Mouse (Mus musculus) hindbrain, embryonic 15.5 days (tissue): ENCODE measurements at regions not wholly inside any gene's neighbourhood (a gene's known extent, or its start where the extent isn't known, plus 50 kb on each side); places are given as distances from the start of the nearest gene placed in this dataset.

Experiments
- ATAC-seq: fragments of 200-750 bp; cut with Nextera tagmentation; 2 replicates; pipeline ENCODE4 v1.8.0; 2017; ENCODE audit warnings: low read depth, moderate number of reproducible peaks, moderate TSS enrichment; ENCODE audit not compliant: low FRiP score
- H3K27ac ChIP-seq: fragments of 300-500 bp; sonication (generic); replicated peaks from 2 replicates; pipeline ENCODE4 v1.5.1; 2015; ENCODE audit warnings: mild to moderate bottlenecking, inconsistent platforms
- H3K27me3 ChIP-seq: fragments of 300-500 bp; sonication (generic); 2 replicates; pipeline ENCODE4 v1.6.1; 2015; ENCODE audit warnings: control low read depth, inconsistent platforms
- H3K36me3 ChIP-seq: fragments of 300-500 bp; sonication (generic); 2 replicates; pipeline ENCODE4 v1.6.1; 2015; ENCODE audit warnings: control low read depth, inconsistent platforms
- H3K4me1 ChIP-seq: fragments of 300-500 bp; sonication (generic); replicated peaks from 2 replicates; pipeline ENCODE4 v1.6.1; 2015; ENCODE audit warnings: control low read depth, inconsistent platforms
- H3K4me2 ChIP-seq: fragments of 300-500 bp; sonication (generic); 2 replicates; pipeline ENCODE4 v1.6.1; 2015; ENCODE audit warnings: moderate library complexity, mild to moderate bottlenecking, inconsistent platforms
- H3K4me3 ChIP-seq: fragments of 300-500 bp; sonication (generic); 2 replicates; pipeline ENCODE4 v1.5.1; 2015; ENCODE audit warnings: mild to moderate bottlenecking, inconsistent platforms
- H3K9ac ChIP-seq: fragments of 300-500 bp; sonication (generic); 2 replicates; pipeline ENCODE4 v1.6.1; 2015; ENCODE audit warnings: inconsistent platforms
- H3K9me3 ChIP-seq: fragments of 300-500 bp; sonication (generic); 2 replicates; pipeline ENCODE4 v1.6.1; 2016; ENCODE audit warnings: control low read depth, inconsistent platforms
- WGBS: fragments of 180-500 bp; shearing (Covaris S2); methylation state at CpG from one replicate; pipeline ENCODE4 v1.1.7; 2015; 5-methylcytosine and 5-hydroxymethylcytosine counted together

GRCm38 (mm10) chr4:12506851-12507551, 335.2 kb upstream of the Fam92a start:
- H3K9ac ChIP-seq = no peak overlapping the region

DNA sequence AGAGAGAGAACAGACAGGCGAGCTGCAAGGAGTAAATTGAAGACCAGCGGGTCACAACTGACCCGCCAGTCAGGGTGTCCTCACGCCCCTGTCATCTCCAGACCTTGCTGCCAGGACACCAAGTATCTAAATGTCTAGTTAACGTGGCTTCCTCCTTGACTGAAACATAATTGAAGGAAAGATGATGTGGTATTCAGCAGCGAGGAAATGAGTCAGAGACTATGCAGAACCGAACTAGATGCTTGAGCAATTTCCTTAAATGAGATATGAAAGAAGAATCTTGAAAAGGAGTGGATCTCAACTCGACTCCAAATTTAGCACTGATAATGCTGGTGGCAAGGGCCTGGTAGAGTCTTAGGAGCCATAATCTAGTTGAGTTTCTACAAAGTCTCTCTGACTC, 329.3 kb upstream of the Fam92a start:
- ATAC-seq = no peak
- Histone ChIP-seq H3K9ac (no peak overlapping the region), H3K4me2 (no peak overlapping the region), H3K27me3 (no peaks in the 10 kb centered on the region), H3K27ac (no peak overlapping the region), H3K4me1 (peaks cover 4% of the 10 kb centered on the region; the same call in 1 of the 2 replicates), H3K9me3 (no peaks in the 10 kb centered on the region), H3K4me3 (no peak overlapping the region), H3K36me3 (no peaks in the 10 kb centered on the region)
- 86% methylated on average over 8 of the region's 8 CpGs for WGBS

More at GRCm38 (mm10) chr4:12506851-12507551, 335.2 kb upstream of the Fam92a start:
- Histone ChIP-seq H3K4me1 (peaks cover 22% of the 10 kb centered on the region), H3K4me3 (no peak overlapping the region), H3K27ac (peak overlapping the region; percentile 64), H3K9me3 (no peaks in the 10 kb centered on the region), H3K36me3 (no peaks in the 10 kb centered on the region), H3K27me3 (no peaks in the 10 kb centered on the region), H3K4me2 (peak overlapping the region; percentile 22)
- ATAC-seq = peak; percentile 88
- 20% methylated on average over 8 of the region's 8 CpGs for WGBS

DNA sequence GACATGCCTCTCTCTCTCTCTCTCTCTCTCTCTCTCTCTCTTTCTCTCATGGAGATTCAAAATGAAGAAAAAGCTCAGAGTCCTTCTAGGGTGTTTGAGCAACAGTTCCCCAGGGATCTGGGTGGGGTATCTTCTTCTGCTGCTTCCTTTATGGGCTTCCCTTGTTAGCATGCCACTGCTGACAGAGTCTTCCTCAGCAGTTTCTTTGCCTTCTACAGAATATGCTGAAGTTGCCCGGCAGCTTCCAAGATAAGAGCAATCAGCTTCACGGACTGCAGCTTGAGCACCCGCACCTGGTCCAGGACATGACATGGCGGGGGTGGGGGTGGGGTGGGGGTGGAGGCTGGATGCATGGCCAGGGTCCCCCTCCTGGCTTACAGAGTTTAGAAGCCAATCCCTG, 326.6 kb upstream of the Fam92a start:
- no peaks in the 10 kb centered on the region for H3K4me1 ChIP-seq
- 91% methylated on average over 4 of the region's 4 CpGs for WGBS
- H3K4me3 ChIP-seq = no peak overlapping the region
- no peaks in the 10 kb centered on the region for H3K9me3 ChIP-seq
- no peak overlapping the region for H3K4me2 ChIP-seq
- H3K27ac ChIP-seq = no peak overlapping the region
- ATAC-seq = no peak
- H3K9ac ChIP-seq = no peak overlapping the region
- H3K27me3 ChIP-seq = no peaks in the 10 kb centered on the region
- no peaks in the 10 kb centered on the region for H3K36me3 ChIP-seq

- Histone ChIP-seq H3K27ac (no peak overlapping the region), H3K9me3 (no peaks in the 10 kb centered on the region), H3K4me2 (no peak overlapping the region), H3K36me3 (no peaks in the 10 kb centered on the region), H3K4me1 (no peaks in the 10 kb centered on the region), H3K4me3 (no peak overlapping the region), H3K9ac (no peak overlapping the region), H3K27me3 (no peaks in the 10 kb centered on the region)
- ATAC-seq = no peak
- WGBS = 70% methylated on average over 2 of the region's 2 CpGs
Measured at GRCm38 (mm10) chr4:12492468-12492867, 320.7 kb upstream of the Fam92a start.

- H3K4me3 ChIP-seq = no peak overlapping the region
- H3K36me3 ChIP-seq = no peaks in the 10 kb centered on the region
Measured at GRCm38 (mm10) chr4:12491306-12491705, 319.5 kb upstream of the Fam92a start.

GRCm38 (mm10) chr4:12490066-12490465, 318.3 kb upstream of the Fam92a start:
- Histone ChIP-seq H3K4me3 (no peak overlapping the region), H3K9ac (no peak overlapping the region), H3K4me2 (no peak overlapping the region), H3K27me3 (no peaks in the 10 kb centered on the region), H3K36me3 (no peaks in the 10 kb centered on the region), H3K4me1 (0 out of 2 replicates have a peak, but pooled peaks cover 3% of the 10 kb centered on the region), H3K27ac (no peak overlapping the region), H3K9me3 (no peaks in the 10 kb centered on the region)
- ATAC-seq = no peak
- WGBS = 65% methylated on average over 3 of the region's 3 CpGs

More at GRCm38 (mm10) chr4:12491306-12491705, 319.5 kb upstream of the Fam92a start:
- Histone ChIP-seq H3K4me1 (0 out of 2 replicates have a peak, but pooled peaks cover 3% of the 10 kb centered on the region), H3K4me2 (no peak overlapping the region), H3K9me3 (no peaks in the 10 kb centered on the region), H3K27ac (no peak overlapping the region), H3K27me3 (no peaks in the 10 kb centered on the region), H3K9ac (no peak overlapping the region)
- 83% methylated on average over 6 of the region's 6 CpGs for WGBS
- ATAC-seq = no peak

GRCm38 (mm10) chr4:12489358-12489757, 317.5 kb upstream of the Fam92a start:
- H3K27ac ChIP-seq = no peak overlapping the region
- no peak overlapping the region for H3K4me2 ChIP-seq
- H3K4me1 ChIP-seq = 0 out of 2 replicates have a peak, but pooled peaks cover 3% of the 10 kb centered on the region
- no peak overlapping the region for H3K9ac ChIP-seq
- H3K4me3 ChIP-seq = no peak overlapping the region
- H3K9me3 ChIP-seq = no peaks in the 10 kb centered on the region
- H3K36me3 ChIP-seq = no peaks in the 10 kb centered on the region
- no peaks in the 10 kb centered on the region for H3K27me3 ChIP-seq
- no peak for ATAC-seq
- 63% methylated on average over 6 of the region's 6 CpGs for WGBS

- Histone ChIP-seq H3K4me1 (no peaks in the 10 kb centered on the region), H3K9me3 (no peaks in the 10 kb centered on the region), H3K27me3 (no peaks in the 10 kb centered on the region), H3K27ac (no peak overlapping the region), H3K4me3 (no peak overlapping the region), H3K9ac (no peak overlapping the region), H3K36me3 (no peaks in the 10 kb centered on the region), H3K4me2 (no peak overlapping the region)
- 56% methylated on average over 4 of the region's 4 CpGs for WGBS
- ATAC-seq = no peak
Measured at GRCm38 (mm10) chr4:12481481-12481880, 309.7 kb upstream of the Fam92a start.

DNA sequence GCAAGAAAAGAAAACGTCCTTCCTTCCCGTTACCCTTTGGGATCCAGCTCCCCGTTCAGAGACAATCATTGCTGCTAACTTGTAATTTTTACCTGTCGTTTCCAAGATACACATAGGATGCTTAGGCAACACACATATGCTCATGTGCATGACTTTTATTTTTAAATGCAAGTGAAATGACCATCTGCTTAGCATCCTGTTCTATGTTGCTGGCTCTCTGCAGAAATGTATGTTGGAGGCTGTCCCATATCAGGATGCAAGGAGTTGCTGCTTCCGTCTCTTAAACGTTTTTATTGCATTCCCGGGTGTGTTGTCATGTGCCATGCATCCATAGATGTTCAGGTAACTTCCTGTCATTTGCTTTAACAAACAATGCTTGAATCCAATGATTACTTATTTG, 304.9 kb upstream of the Fam92a start:
- no peak overlapping the region for H3K9ac ChIP-seq
- ATAC-seq = no peak
- H3K9me3 ChIP-seq = no peaks in the 10 kb centered on the region
- H3K4me3 ChIP-seq = no peak overlapping the region
- peaks cover 12% of the 10 kb centered on the region for H3K4me1 ChIP-seq
- H3K27me3 ChIP-seq = no peaks in the 10 kb centered on the region
- H3K27ac ChIP-seq = no peak overlapping the region
- WGBS = 83% methylated on average over 7 of the region's 7 CpGs
- no peak overlapping the region for H3K4me2 ChIP-seq
- H3K36me3 ChIP-seq = no peaks in the 10 kb centered on the region

DNA sequence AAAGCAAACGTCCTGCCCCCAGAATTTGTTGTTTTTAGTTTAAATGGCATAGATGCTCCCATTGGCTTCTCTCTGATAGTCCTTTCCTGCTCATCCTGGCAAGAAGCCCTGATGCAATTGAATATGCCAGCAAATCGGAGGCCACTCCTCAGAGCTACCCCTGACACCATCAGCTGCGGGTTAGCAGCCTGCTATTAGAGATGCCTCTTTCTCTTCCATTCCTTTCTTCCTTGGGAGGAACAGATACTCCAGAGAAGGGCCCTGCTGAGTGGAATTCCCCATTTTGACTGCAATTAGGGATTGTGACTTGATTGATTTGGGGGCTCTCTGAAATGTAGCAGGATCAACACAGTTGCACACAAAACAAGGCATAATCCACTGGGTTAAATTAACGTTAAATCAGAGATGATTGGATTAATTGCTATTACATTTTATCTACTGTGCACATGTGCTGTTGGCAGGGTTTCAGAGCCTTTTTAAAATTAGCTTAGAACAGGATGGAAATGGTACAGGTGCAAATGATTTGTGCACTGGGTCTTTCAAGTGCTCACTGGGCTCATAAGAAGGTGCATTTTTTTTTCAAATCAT, 303.3 kb upstream of the Fam92a start:
- Histone ChIP-seq H3K9me3 (no peaks in the 10 kb centered on the region), H3K4me2 (no peak overlapping the region), H3K4me3 (no peak overlapping the region), H3K4me1 (peaks cover 12% of the 10 kb centered on the region), H3K27ac (peak overlapping the region; percentile 15; the same call in 1 of the 2 replicates), H3K36me3 (no peaks in the 10 kb centered on the region), H3K27me3 (no peaks in the 10 kb centered on the region), H3K9ac (no peak overlapping the region)
- WGBS = 46% methylated on average over 4 of the region's 4 CpGs
- ATAC-seq = no peak

DNA sequence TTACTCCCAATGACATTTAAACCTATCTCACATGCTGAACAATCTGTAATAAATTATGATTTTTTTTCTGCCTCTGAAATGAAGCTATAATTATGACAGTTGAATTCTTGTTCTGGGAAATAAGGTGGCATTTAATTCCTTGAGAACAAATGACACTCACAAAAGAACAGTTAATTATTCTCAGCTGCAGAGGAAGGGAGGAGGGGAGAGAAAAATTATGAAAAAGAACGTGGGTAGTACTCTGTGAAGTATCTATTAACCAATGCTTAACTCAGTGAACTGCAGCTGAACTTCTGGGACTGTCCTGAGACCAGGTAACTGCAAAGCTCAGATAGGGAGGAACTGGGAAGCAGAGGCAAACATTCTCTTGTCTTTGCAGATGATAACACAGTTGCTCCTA, 302.6 kb upstream of the Fam92a start:
- no peaks in the 10 kb centered on the region for H3K9me3 ChIP-seq
- H3K36me3 ChIP-seq = no peaks in the 10 kb centered on the region
- H3K27ac ChIP-seq = no peak overlapping the region
- H3K4me2 ChIP-seq = no peak overlapping the region
- H3K9ac ChIP-seq = no peak overlapping the region
- H3K4me3 ChIP-seq = no peak overlapping the region
- ATAC-seq = no peak
- WGBS = 35% methylated on average over 1 of the region's 1 CpGs
- H3K27me3 ChIP-seq = no peaks in the 10 kb centered on the region
- peaks cover 12% of the 10 kb centered on the region for H3K4me1 ChIP-seq

DNA sequence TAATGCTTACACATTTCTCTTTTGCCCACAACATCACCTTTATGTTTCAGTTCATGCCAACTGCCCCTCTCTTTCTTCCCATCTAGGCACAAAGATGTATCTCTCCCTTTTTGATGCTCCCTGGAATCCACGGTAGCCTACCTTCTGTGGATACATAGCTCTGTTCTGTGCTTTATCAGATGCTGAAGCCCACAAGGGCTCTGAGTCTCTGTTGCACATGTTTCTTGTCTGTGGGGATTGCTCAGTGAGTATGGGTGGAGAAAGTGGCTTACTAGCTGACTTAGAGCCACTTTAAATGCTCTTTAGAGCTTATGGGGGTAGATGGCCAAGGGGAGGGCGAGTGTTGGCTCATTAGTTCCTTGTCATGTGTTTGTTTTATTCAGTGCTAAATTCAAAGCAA, 289.9 kb upstream of the Fam92a start:
- no peaks in the 10 kb centered on the region for H3K36me3 ChIP-seq
- H3K9me3 ChIP-seq = no peaks in the 10 kb centered on the region
- ATAC-seq = no peak
- no peak overlapping the region for H3K4me3 ChIP-seq
- H3K4me2 ChIP-seq = no peak overlapping the region
- 81% methylated on average over 2 of the region's 2 CpGs for WGBS
- no peaks in the 10 kb centered on the region for H3K27me3 ChIP-seq
- no peak overlapping the region for H3K9ac ChIP-seq
- H3K27ac ChIP-seq = no peak overlapping the region
- 0 out of 2 replicates have a peak, but pooled peaks cover 5% of the 10 kb centered on the region for H3K4me1 ChIP-seq
